Mouse (Mus musculus): ENCODE measurements around the gene Ptges3. TPM values are rescaled to one million over a fixed set of nuclear protein-coding genes. Genes with fewer than 3 reads are reported as not detected.

Gene Ptges3
- total and polyA plus RNA-seq, 3 experiments, result 209 to 315 (median 268) TPM

DNA sequence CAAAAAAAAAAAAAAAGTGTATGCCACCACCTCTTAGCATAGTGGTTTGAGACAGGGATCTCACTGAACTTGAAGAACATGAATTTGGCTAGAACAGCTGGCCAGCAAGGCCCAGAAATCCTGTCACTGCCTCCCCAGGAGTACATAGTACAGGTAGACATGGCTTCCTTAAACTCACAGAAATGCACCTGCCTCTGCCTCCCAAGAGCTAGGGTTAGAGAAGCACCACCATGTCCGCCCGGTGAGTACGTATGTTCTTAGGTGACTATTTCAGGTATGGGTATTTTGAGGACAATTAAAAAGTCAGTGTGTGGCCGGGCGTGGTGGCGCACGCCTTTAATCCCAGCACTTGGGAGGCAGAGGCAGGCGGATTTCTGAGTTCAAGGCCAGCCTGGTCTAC lies 5.8 kb upstream of the Ptges3 start:
- Histone ChIP-seq H3K27me3 (ENCODE audit: insufficient read depth, low read length) (no peaks in the 10 kb centered on the region), H3K4me1 (ENCODE audit: insufficient read depth, low read depth, low read length) (peaks cover 7% of the 10 kb centered on the region), H3K4me3 (ENCODE audit: low read depth, low read length) (no peak overlapping the region), H3K36me3 (replicated peaks) (peaks cover 39% of the 10 kb centered on the region), H3K9me3 (replicated peaks) (no peaks in the 10 kb centered on the region)
- ATAC-seq (ENCODE audit: extremely low read depth, insufficient number of reproducible peaks, low FRiP score, poor library complexity, severe bottlenecking), result no peak
- no peak for DNase-seq (ENCODE audit: low spot score)
- TF ChIP-seq CTCF (IDR thresholded peaks at IDR 0.05; ENCODE audit: low read depth, low read length) (no peak), TAL1 (conservative IDR thresholded peaks at IDR 0.05; ENCODE audit: low read depth, low read length) (no peak), GATA2 (IDR thresholded peaks at IDR 0.05; ENCODE audit: borderline replicate concordance, low read depth, low read length) (no peak), GATA1 (IDR thresholded peaks at IDR 0.05; ENCODE audit: borderline replicate concordance, low read length) (no peak), POLR2AphosphoS5 (IDR thresholded peaks at IDR 0.05; ENCODE audit: insufficient replicate concordance, low read depth, low read length) (no peak)

DNA sequence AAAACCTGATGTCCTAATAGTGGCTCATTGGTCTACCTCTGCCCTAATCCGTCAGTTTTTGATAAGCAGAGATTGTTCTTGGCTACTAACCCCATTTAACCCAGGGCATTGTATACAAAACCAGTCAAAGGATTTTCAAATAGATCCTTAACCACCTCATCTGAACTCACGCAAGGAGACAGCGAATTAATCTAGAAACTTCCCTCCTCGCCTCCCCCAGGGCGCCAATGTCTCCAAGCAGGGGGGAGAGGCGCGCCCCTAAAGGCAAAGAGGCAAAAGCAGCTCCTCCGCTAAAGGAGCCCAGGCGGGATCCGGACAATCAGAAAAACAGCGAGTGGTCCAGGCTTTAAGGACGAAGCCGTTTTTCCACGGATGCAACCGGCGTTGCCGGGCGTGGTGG lies 570 bp upstream of the Ptges3 start:
- Histone ChIP-seq H3K4me3 (ENCODE audit: low read depth, low read length) (peak overlapping the region; percentile 95), H3K9me3 (replicated peaks) (no peaks in the 10 kb centered on the region), H3K27me3 (ENCODE audit: insufficient read depth, low read length) (no peaks in the 10 kb centered on the region), H3K4me1 (ENCODE audit: insufficient read depth, low read depth, low read length) (peaks cover 36% of the 10 kb centered on the region), H3K36me3 (replicated peaks) (peaks cover 22% of the 10 kb centered on the region)
- TF ChIP-seq CTCF (IDR thresholded peaks at IDR 0.05; ENCODE audit: low read depth, low read length), result no peak
- TF ChIP-seq GATA1 (IDR thresholded peaks at IDR 0.05; ENCODE audit: borderline replicate concordance, low read length), result no peak
- TF ChIP-seq TAL1 (conservative IDR thresholded peaks at IDR 0.05; ENCODE audit: low read depth, low read length), result no peak
- TF ChIP-seq POLR2AphosphoS5 (IDR thresholded peaks at IDR 0.05; ENCODE audit: insufficient replicate concordance, low read depth, low read length), result no peak
- TF ChIP-seq GATA2 (IDR thresholded peaks at IDR 0.05; ENCODE audit: borderline replicate concordance, low read depth, low read length), result no peak
- no peak for ATAC-seq (ENCODE audit: extremely low read depth, insufficient number of reproducible peaks, low FRiP score, poor library complexity, severe bottlenecking)
- DNase-seq (ENCODE audit: low spot score), result no peak

DNA sequence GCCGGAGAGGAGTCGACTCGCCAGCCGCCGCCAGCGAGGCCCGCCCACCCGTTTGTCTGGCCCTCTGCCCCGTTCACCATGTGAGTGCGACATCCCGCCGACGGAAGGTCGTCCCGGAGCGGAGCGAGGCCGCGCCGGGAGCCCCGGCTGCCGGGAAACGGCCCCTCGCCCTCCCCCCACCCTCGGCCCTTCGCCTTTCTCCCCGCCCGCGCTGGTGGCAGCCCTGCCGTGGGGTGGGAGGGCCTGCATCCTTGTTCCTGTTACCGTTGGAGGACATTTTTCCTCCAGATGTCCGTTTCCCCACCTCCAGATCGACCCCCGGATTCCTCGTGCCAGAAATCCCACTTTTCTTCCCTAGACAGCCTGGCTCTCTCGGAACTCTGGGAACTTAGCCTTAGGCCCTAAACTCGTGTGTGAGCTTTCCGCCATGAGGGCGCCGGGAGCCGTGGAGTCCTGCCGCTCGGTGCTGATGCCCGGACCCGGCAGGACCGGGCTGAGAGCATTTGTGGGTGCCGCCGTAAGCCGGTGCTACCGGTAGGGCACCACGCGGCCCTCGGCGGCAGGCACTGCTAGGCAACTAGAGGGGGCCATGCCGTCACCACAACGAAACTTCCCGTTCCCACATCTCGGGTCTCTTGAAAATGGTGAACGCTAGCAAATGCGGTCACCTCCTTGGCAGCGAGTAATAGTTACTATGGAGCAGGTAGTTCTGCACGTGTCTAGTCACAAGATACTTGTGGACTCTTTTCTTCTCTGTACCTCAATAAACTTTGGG lies 640 bp downstream of the Ptges3 start:
- Histone ChIP-seq H3K4me1 (ENCODE audit: insufficient read depth, low read depth, low read length) (peaks cover 46% of the 10 kb centered on the region), H3K9me3 (replicated peaks) (no peaks in the 10 kb centered on the region), H3K27me3 (ENCODE audit: insufficient read depth, low read length) (no peaks in the 10 kb centered on the region), H3K36me3 (replicated peaks) (peaks cover 31% of the 10 kb centered on the region), H3K4me3 (ENCODE audit: low read depth, low read length) (peak overlapping the region; percentile 95)
- DNase-seq (ENCODE audit: low spot score) (peak; percentile 64), ATAC-seq (ENCODE audit: extremely low read depth, insufficient number of reproducible peaks, low FRiP score, poor library complexity, severe bottlenecking) (no peak)
- TF ChIP-seq GATA1 (IDR thresholded peaks at IDR 0.05; ENCODE audit: borderline replicate concordance, low read length) (no peak), TAL1 (conservative IDR thresholded peaks at IDR 0.05; ENCODE audit: low read depth, low read length) (no peak), GATA2 (IDR thresholded peaks at IDR 0.05; ENCODE audit: borderline replicate concordance, low read depth, low read length) (no peak), CTCF (IDR thresholded peaks at IDR 0.05; ENCODE audit: low read depth, low read length) (no peak), POLR2AphosphoS5 (IDR thresholded peaks at IDR 0.05; ENCODE audit: insufficient replicate concordance, low read depth, low read length) (no peak)

DNA sequence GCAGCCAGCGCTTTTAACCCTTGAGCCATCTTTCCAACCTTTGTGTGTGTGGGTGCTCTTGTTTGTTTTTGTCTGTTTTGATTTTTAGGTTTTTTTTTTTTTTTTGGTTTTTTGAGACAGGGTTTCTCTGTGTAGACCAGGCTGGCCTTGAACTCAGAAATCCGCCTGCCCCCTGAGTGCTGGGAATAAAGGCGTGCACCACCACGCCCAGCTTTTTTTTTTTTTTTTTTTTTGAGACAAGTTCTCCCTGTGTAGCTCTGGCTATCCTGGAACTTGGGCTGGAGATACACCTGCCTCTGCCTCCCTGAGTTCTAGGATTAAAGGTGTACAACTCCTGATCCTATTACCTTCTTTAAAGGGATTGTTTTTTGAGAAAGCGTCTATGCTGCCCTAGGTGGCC lies 2.4 kb downstream of the Ptges3 start:
- peak overlapping the region; percentile 95; the same call in 1 of the 2 replicates for H3K4me3 ChIP-seq (ENCODE audit: low read depth, low read length)
- no peak for DNase-seq (ENCODE audit: low spot score)
- no peaks in the 10 kb centered on the region for H3K9me3 ChIP-seq (replicated peaks)
- peaks cover 47% of the 10 kb centered on the region for H3K36me3 ChIP-seq (replicated peaks)
- TF ChIP-seq GATA2 (IDR thresholded peaks at IDR 0.05; ENCODE audit: borderline replicate concordance, low read depth, low read length) (no peak), POLR2AphosphoS5 (IDR thresholded peaks at IDR 0.05; ENCODE audit: insufficient replicate concordance, low read depth, low read length) (no peak), GATA1 (IDR thresholded peaks at IDR 0.05; ENCODE audit: borderline replicate concordance, low read length) (no peak), CTCF (IDR thresholded peaks at IDR 0.05; ENCODE audit: low read depth, low read length) (no peak), TAL1 (conservative IDR thresholded peaks at IDR 0.05; ENCODE audit: low read depth, low read length) (no peak)
- no peaks in the 10 kb centered on the region for H3K27me3 ChIP-seq (ENCODE audit: insufficient read depth, low read length)
- H3K4me1 ChIP-seq (ENCODE audit: insufficient read depth, low read depth, low read length), result peaks cover 57% of the 10 kb centered on the region
- ATAC-seq (ENCODE audit: extremely low read depth, insufficient number of reproducible peaks, low FRiP score, poor library complexity, severe bottlenecking), result no peak

DNA sequence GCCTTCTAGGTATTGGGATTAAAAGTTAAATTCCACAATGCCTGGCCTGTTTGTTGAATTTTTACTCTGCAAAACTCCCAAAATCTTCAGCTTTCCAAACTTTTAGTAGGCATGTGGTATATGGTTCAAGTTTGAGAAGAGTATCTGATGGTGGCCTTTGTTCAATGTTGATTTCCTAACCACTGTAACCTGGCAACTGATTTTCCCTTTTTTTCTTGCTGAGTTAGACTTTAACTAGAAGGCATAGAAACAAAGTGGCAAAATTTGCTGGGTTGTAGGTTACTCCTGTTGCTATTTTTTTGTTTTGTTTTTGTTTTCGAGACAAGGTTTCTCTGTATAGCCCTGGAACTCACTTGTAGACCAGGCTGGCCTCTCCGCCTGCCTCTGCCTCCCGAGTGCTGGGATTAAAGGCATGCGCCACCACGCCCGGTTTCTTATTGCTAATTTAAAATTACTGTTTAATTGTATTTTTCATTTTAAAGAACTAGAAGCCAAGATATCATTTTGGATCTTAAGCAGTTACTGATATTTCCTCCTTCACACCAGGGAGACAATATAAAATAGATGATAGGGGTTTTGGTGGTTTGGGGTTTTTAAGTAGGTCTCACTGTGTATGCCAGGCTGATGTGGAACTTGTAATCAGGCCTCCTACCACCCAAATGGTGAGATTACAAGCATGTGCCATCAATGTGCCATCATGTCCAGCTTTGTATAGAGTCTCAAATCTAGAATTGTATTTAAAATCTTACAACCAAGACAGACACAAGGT lies 3.7 kb downstream of the Ptges3 start:
- Histone ChIP-seq H3K36me3 (replicated peaks) (peaks cover 55% of the 10 kb centered on the region), H3K4me3 (ENCODE audit: low read depth, low read length) (no peak overlapping the region; the same call in 1 of the 2 replicates), H3K9me3 (replicated peaks) (no peaks in the 10 kb centered on the region), H3K4me1 (ENCODE audit: insufficient read depth, low read depth, low read length) (peaks cover 63% of the 10 kb centered on the region), H3K27me3 (ENCODE audit: insufficient read depth, low read length) (no peaks in the 10 kb centered on the region)
- no peak for ATAC-seq (ENCODE audit: extremely low read depth, insufficient number of reproducible peaks, low FRiP score, poor library complexity, severe bottlenecking)
- no peak for DNase-seq (ENCODE audit: low spot score)
- no peak for TF ChIP-seq GATA1 (IDR thresholded peaks at IDR 0.05; ENCODE audit: borderline replicate concordance, low read length)
- no peak for TF ChIP-seq GATA2 (IDR thresholded peaks at IDR 0.05; ENCODE audit: borderline replicate concordance, low read depth, low read length)
- TF ChIP-seq CTCF (IDR thresholded peaks at IDR 0.05; ENCODE audit: low read depth, low read length), result no peak
- no peak for TF ChIP-seq TAL1 (conservative IDR thresholded peaks at IDR 0.05; ENCODE audit: low read depth, low read length)
- no peak for TF ChIP-seq POLR2AphosphoS5 (IDR thresholded peaks at IDR 0.05; ENCODE audit: insufficient replicate concordance, low read depth, low read length)

DNA sequence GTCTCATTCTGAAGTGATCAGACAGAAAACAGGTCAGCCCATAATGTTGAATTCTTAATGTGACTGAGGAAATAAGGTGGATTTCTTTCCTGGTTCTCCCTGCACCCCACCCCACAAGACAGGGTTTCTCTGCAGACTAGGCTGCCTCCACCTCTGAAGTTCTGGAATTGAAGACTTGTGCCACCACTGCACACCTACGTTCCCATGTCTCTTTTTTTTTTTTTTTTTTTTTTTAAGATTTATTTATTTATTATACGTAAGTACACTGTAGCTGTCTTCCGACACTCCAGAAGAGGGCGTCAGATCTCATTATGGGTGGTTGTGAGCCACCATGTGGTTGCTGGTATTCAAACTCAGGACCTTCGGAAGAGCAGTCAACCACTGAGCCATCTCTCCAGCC lies 7.3 kb downstream of the Ptges3 start:
- no peak for TF ChIP-seq CTCF (IDR thresholded peaks at IDR 0.05; ENCODE audit: low read depth, low read length)
- TF ChIP-seq GATA2 (IDR thresholded peaks at IDR 0.05; ENCODE audit: borderline replicate concordance, low read depth, low read length), result no peak
- TF ChIP-seq TAL1 (conservative IDR thresholded peaks at IDR 0.05; ENCODE audit: low read depth, low read length), result no peak
- no peak for TF ChIP-seq POLR2AphosphoS5 (IDR thresholded peaks at IDR 0.05; ENCODE audit: insufficient replicate concordance, low read depth, low read length)
- TF ChIP-seq GATA1 (IDR thresholded peaks at IDR 0.05; ENCODE audit: borderline replicate concordance, low read length), result no peak
- Histone ChIP-seq H3K9me3 (replicated peaks) (no peaks in the 10 kb centered on the region), H3K27me3 (ENCODE audit: insufficient read depth, low read length) (no peaks in the 10 kb centered on the region), H3K36me3 (replicated peaks) (peaks cover 83% of the 10 kb centered on the region), H3K4me3 (ENCODE audit: low read depth, low read length) (no peak overlapping the region), H3K4me1 (ENCODE audit: insufficient read depth, low read depth, low read length) (peaks cover 66% of the 10 kb centered on the region)
- ATAC-seq (ENCODE audit: extremely low read depth, insufficient number of reproducible peaks, low FRiP score, poor library complexity, severe bottlenecking) (no peak), DNase-seq (ENCODE audit: low spot score) (no peak)

All from G1E (cell line).